Mouse (Mus musculus): ENCODE results near the gene Idi2.
"Not testable (repeated sequence)": the region's sequence is repeated elsewhere in the genome, so short reads cannot be mapped to it uniquely, and the experiment has no call there.

Gene Idi2

GRCm38 (mm10) chr13:8997221-8997620 is 44.6 kb downstream of the Idi2 start:
- DNase-seq: not testable (repeated sequence)

GRCm38 (mm10) chr13:8999464-8999863 is 46.8 kb downstream of the Idi2 start:
- no peak for DNase-seq

DNA sequence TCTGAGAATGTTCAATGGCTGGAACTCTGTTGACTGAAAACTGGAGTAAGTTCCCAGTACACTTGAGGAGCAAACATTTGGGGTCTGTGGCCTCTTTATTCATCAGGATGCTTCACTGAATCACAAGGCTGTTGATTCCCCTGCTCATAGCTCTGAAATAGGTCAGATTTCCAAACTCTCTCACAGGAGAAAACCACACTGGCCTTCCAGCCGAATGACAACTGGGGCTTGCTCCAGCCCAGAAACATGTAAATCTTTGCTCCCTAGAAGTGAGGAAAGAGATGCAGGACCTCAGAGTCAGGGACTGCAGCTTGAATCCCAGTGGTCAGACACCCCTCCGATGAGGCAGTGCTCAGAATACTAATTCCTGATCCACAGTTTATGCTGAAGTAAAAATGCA is 50.6 kb downstream of the Idi2 start:
- DNase-seq: no peak

Measured in cerebellum, postnatal 25 days (tissue).